Mouse (Mus musculus): Measurements from ENCODE around the gene Akap2.

GRCm38 (mm10) chr4:57820839-57821374 is 103.5 kb downstream of the Akap2 start:
- TF ChIP-seq GATA1 (IDR thresholded peaks at IDR 0.05; ENCODE audit: borderline replicate concordance, low read length) = no peak
- TF ChIP-seq FLI1 (IDR thresholded peaks at IDR 0.05; ENCODE audit: low read length) = no peak
